ENCODE assay signal across 31 mouse cellular contexts in genomic region chr15:62273855-62274488, GRCm38 (mm10).
"Had no signal": no experiment of that assay in that cellular context is flagged by ENCODE, and none has a peak within 500 bp of the region (broad histone marks: within the 10 kb centered on the region; RNA-seq: fewer than 3 reads in every experiment).

No protein-coding gene starts in this region.

- H3K9me3 ChIP-seq: heart, embryonic 10.5 days; heart, embryonic 12.5 days; heart, embryonic 15.5 days; hindbrain, embryonic 10.5 days; hindbrain, embryonic 12.5 days; hindbrain, embryonic 13.5 days; hindbrain, embryonic 15.5 days; intestine, embryonic 15.5 days; kidney, embryonic 15.5 days had no signal

- ATAC-seq: hindbrain, embryonic 16.5 days; hindbrain, postnatal 0 days; inflammation-experienced regulatory T-cells, adult 6 months; intestine, embryonic 15.5 days; intestine, embryonic 16.5 days; intestine, postnatal 0 days had no signal

- H3K4me3 ChIP-seq: heart, embryonic 10.5 days; heart, embryonic 12.5 days; heart, embryonic 13.5 days; heart, embryonic 15.5 days; hindbrain, embryonic 10.5 days; hindbrain, embryonic 12.5 days; hindbrain, embryonic 13.5 days; hindbrain, embryonic 15.5 days; intestine, embryonic 15.5 days; kidney, embryonic 15.5 days; layer of hippocampus, adult 2 months; left cerebral cortex, adult 2 months had no signal

- H3K9ac ChIP-seq: heart, embryonic 12.5 days; heart, embryonic 13.5 days; heart, embryonic 15.5 days; hindbrain, embryonic 12.5 days; hindbrain, embryonic 13.5 days; hindbrain, embryonic 14.5 days; hindbrain, embryonic 15.5 days; intestine, embryonic 15.5 days; kidney, embryonic 15.5 days had no signal

- H3K27me3 ChIP-seq: heart, embryonic 13.5 days; heart, embryonic 15.5 days; hindbrain, embryonic 12.5 days; hindbrain, embryonic 13.5 days; hindbrain, embryonic 15.5 days; intestine, embryonic 15.5 days; kidney, embryonic 15.5 days had no signal

- H3K36me3 ChIP-seq: heart, embryonic 10.5 days; heart, embryonic 12.5 days; heart, embryonic 13.5 days; heart, embryonic 15.5 days; hindbrain, embryonic 10.5 days; hindbrain, embryonic 12.5 days; hindbrain, embryonic 13.5 days; hindbrain, embryonic 15.5 days; intestine, embryonic 15.5 days; kidney, embryonic 15.5 days had no signal

- DNase-seq: heart, postnatal 10 days; heart, postnatal 14 days; heart, postnatal 36 days; heart, postnatal 4 days; kidney, adult 11 months; kidney, postnatal 10 days; kidney, postnatal 14 days; kidney, postnatal 25 days; kidney, postnatal 4 days; layer of hippocampus, adult 9-11 months; layer of hippocampus, postnatal 36 days had no signal

- H3K27ac ChIP-seq: heart, embryonic 10.5 days; heart, embryonic 13.5 days; heart, embryonic 15.5 days; hindbrain, embryonic 10.5 days; hindbrain, embryonic 12.5 days; hindbrain, embryonic 13.5 days; hindbrain, embryonic 14.5 days; hindbrain, embryonic 15.5 days; hindbrain, postnatal 0 days; intestine, embryonic 15.5 days; kidney, embryonic 15.5 days; kidney, postnatal 0 days; layer of hippocampus, adult 2 months; left cerebral cortex, adult 2 months had no signal

- H3K4me2 ChIP-seq: heart, embryonic 11.5 days; heart, embryonic 12.5 days; heart, embryonic 13.5 days; heart, embryonic 15.5 days; hindbrain, embryonic 12.5 days; hindbrain, embryonic 13.5 days; hindbrain, embryonic 14.5 days; hindbrain, embryonic 15.5 days; intestine, embryonic 15.5 days; kidney, embryonic 15.5 days had no signal

- H3K4me1 ChIP-seq: heart, embryonic 10.5 days; heart, embryonic 12.5 days; heart, embryonic 13.5 days; heart, embryonic 15.5 days; hindbrain, embryonic 10.5 days; hindbrain, embryonic 12.5 days; hindbrain, embryonic 13.5 days; hindbrain, embryonic 15.5 days; intestine, embryonic 15.5 days; kidney, embryonic 15.5 days had no signal
